Mouse (Mus musculus): Measurements from ENCODE around the gene Creb3l4. TPM values are rescaled to one million over a fixed set of nuclear protein-coding genes. Genes with fewer than 3 reads are reported as not detected.

Gene Creb3l4
- polyA plus RNA-seq, 1 experiment from 2014 or later: 3.0 TPM

DNA sequence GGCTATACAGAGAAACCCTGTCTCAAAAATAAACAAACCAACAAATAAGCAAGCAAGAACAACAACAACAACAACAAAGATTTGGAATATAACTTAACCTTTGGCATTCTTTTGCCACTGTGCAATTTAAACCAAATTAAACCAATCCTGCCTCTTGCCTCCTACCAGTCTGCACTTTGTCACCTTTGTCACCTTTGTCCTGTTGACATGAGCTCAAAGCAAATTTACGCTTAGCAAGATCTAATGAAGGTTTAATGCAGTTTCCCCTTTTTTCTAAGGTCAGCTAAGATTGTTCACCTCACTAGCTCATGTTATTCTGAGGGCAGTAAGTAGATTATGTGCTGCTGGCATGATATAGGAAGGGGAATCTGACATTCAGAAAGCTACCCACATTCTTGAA is 45.8 kb downstream of the Creb3l4 start:
- Histone ChIP-seq H3K36me3 (no peaks in the 10 kb centered on the region), H3K9ac (no peak overlapping the region), H3K4me1 (replicated peaks) (no peaks in the 10 kb centered on the region), H3K9me3 (no peaks in the 10 kb centered on the region), H3K4me2 (no peak overlapping the region), H3K27ac (no peak overlapping the region), H3K4me3 (no peak overlapping the region), H3K27me3 (no peaks in the 10 kb centered on the region)
- 91% methylated on average over 1 of the region's 1 CpGs for WGBS
- ATAC-seq (ENCODE audit: low FRiP score): no peak

DNA sequence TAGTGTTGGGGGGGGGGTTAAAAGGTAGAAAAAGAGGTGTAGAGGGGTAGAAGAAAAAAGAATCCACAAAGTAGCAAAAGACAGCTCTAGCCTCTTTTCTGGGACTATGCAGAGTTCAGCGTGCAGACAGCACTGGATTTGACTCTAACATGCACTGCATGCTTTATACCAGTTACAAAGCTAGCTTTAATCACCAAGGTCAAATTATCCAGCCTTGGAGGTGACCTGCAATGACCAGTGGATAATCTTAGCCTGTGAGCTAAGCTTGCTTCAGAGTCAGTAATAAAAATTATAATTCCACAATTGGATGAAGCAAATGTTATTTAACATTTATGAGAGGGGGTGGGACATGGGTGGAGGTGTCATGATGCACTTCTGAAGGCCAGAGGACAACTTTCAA is 47.7 kb downstream of the Creb3l4 start:
- Histone ChIP-seq H3K4me3 (no peak overlapping the region), H3K27me3 (no peaks in the 10 kb centered on the region), H3K9ac (no peak overlapping the region), H3K36me3 (no peaks in the 10 kb centered on the region), H3K27ac (no peak overlapping the region), H3K9me3 (no peaks in the 10 kb centered on the region), H3K4me1 (replicated peaks) (no peaks in the 10 kb centered on the region), H3K4me2 (no peak overlapping the region)
- ATAC-seq (ENCODE audit: low FRiP score): no peak
- WGBS: 86% methylated on average over 1 of the region's 1 CpGs

DNA sequence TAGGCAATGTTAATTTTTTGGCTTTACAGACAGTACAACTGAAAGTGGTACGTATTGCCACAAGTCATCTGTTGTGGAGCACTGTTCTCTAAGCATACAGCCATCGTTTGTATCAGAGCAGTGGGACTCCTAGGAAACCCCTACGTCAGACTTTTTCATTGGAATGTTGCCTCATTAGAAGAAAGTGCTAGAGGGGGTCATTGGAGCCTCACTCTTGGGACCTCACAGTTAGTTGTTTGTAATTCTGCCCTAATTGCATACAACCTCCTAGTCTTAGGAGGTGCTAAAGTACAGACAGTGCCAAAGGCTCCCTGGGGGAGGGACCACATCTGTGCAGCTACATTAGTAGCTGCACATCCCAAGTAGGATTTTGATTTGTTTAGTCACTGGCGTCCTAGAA is 48.6 kb downstream of the Creb3l4 start:
- Histone ChIP-seq H3K27ac (no peak overlapping the region), H3K36me3 (no peaks in the 10 kb centered on the region), H3K9me3 (no peaks in the 10 kb centered on the region), H3K4me2 (no peak overlapping the region), H3K9ac (no peak overlapping the region), H3K4me3 (no peak overlapping the region), H3K4me1 (replicated peaks) (no peaks in the 10 kb centered on the region), H3K27me3 (no peaks in the 10 kb centered on the region)
- no peak for ATAC-seq (ENCODE audit: low FRiP score)
- WGBS: 53% methylated on average over 4 of the region's 4 CpGs

DNA sequence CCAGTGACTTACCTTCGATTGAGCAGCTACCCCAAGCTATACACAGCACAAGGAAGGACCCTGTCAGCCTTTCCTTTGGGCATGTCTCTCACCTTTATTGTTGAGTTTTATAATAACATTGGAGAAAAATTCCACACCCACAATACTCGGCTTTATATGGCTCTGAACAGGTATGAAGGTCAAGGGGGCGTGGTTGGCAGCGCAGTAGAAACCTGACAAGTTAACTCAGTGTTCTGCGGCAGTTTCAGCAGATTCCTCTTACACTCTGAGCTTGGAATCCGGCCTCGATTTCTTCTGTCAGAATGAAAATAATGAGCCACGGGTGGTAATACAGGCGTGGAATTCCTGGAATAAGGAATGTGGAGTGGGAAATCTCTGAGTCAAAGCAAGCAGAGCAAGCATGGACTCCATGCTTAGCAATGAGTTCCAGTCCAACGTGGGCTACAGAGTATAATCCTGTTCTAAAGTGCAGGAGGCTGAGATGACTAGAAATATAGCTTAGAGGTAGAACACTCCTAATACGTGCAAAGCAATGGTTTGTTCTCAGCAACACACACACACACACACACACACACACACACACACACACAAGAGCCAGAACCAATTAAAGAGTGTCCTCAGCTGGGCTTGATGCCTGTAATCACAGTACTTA is 52.3 kb downstream of the Creb3l4 start:
- no peaks in the 10 kb centered on the region for H3K4me1 ChIP-seq (replicated peaks)
- no peaks in the 10 kb centered on the region for H3K9me3 ChIP-seq
- H3K36me3 ChIP-seq: no peaks in the 10 kb centered on the region
- WGBS: 79% methylated on average over 11 of the region's 11 CpGs
- ATAC-seq (ENCODE audit: low FRiP score): no peak
- no peak overlapping the region for H3K9ac ChIP-seq
- no peak overlapping the region for H3K27ac ChIP-seq
- no peak overlapping the region for H3K4me2 ChIP-seq
- H3K27me3 ChIP-seq: no peaks in the 10 kb centered on the region
- no peak overlapping the region for H3K4me3 ChIP-seq

Small RNAs within 50 kb of the gene (microRNA-seq; reads per million reads assigned to microRNA genes)
- gene Mir7012: not detected

Other genes with a start within 250 kb of the Creb3l4 start
- 127 and 129 TPM in 2 replicates for gene Hax1, start 244.7 kb downstream of the Creb3l4 start, polyA plus RNA-seq (2015; fragmentation: Nextera tagmentation; extraction: Ambion mirVana)
- gene 4933434E20Rik, start 191.9 kb downstream of the Creb3l4 start, polyA plus RNA-seq (2015; fragmentation: Nextera tagmentation; extraction: Ambion mirVana): 225 and 227 TPM in 2 replicates
- 157 TPM in 2 replicates for gene Ubap2l, start 190.9 kb downstream of the Creb3l4 start, polyA plus RNA-seq (2015; fragmentation: Nextera tagmentation; extraction: Ambion mirVana)
- 392 and 415 TPM in 2 replicates for gene Tpm3, start 170.9 kb downstream of the Creb3l4 start, polyA plus RNA-seq (2015; fragmentation: Nextera tagmentation; extraction: Ambion mirVana)
- 0.31 and 0.44 TPM in 2 replicates for gene Nup210l, start 139.4 kb downstream of the Creb3l4 start, polyA plus RNA-seq (2015; fragmentation: Nextera tagmentation; extraction: Ambion mirVana)
- 1,053 and 1,153 TPM in 2 replicates for gene Rps27, start 29.9 kb downstream of the Creb3l4 start, polyA plus RNA-seq (2015; fragmentation: Nextera tagmentation; extraction: Ambion mirVana)
- 28.9 and 29.8 TPM in 2 replicates for gene Rab13, start 29.8 kb downstream of the Creb3l4 start, polyA plus RNA-seq (2015; fragmentation: Nextera tagmentation; extraction: Ambion mirVana)
- 87.8 and 96.1 TPM in 2 replicates for gene Jtb, start 11.9 kb downstream of the Creb3l4 start, polyA plus RNA-seq (2015; fragmentation: Nextera tagmentation; extraction: Ambion mirVana)
- 52.7 and 54.9 TPM in 2 replicates for gene Slc39a1, start 4.7 kb upstream of the Creb3l4 start, polyA plus RNA-seq (2015; fragmentation: Nextera tagmentation; extraction: Ambion mirVana)
- gene Crtc2, start 10.7 kb upstream of the Creb3l4 start, polyA plus RNA-seq (2015; fragmentation: Nextera tagmentation; extraction: Ambion mirVana): 18.8 and 19.8 TPM in 2 replicates
- gene Dennd4b, start 21.7 kb upstream of the Creb3l4 start, polyA plus RNA-seq (2015; fragmentation: Nextera tagmentation; extraction: Ambion mirVana): 4.6 and 5.7 TPM in 2 replicates
- 16.0 and 17.0 TPM in 2 replicates for gene Gatad2b, start 49.7 kb upstream of the Creb3l4 start, polyA plus RNA-seq (2015; fragmentation: Nextera tagmentation; extraction: Ambion mirVana)
- 24.9 and 26.5 TPM in 2 replicates for gene Slc27a3, start 146.4 kb upstream of the Creb3l4 start, polyA plus RNA-seq (2015; fragmentation: Nextera tagmentation; extraction: Ambion mirVana)
- 29.9 and 30.1 TPM in 2 replicates for gene Ints3, start 190.1 kb upstream of the Creb3l4 start, polyA plus RNA-seq (2015; fragmentation: Nextera tagmentation; extraction: Ambion mirVana)
- 3.5 and 3.7 TPM in 2 replicates for gene Npr1, start 222.4 kb upstream of the Creb3l4 start, polyA plus RNA-seq (2015; fragmentation: Nextera tagmentation; extraction: Ambion mirVana)
- 303 and 314 TPM in 2 replicates for gene Ilf2, start 232.6 kb upstream of the Creb3l4 start, polyA plus RNA-seq (2015; fragmentation: Nextera tagmentation; extraction: Ambion mirVana)
- gene Snapin, start 247.5 kb upstream of the Creb3l4 start, polyA plus RNA-seq (2015; fragmentation: Nextera tagmentation; extraction: Ambion mirVana): 90.1 and 95.6 TPM in 2 replicates